Mouse (Mus musculus): ENCODE data around the gene Grid1. TPM values are rescaled to one million over a fixed set of nuclear protein-coding genes. Genes with fewer than 3 reads are reported as not detected.

The Grid1 gene
- polyA plus RNA-seq (2012; rRNA removed) = not detected in 2 replicates

DNA sequence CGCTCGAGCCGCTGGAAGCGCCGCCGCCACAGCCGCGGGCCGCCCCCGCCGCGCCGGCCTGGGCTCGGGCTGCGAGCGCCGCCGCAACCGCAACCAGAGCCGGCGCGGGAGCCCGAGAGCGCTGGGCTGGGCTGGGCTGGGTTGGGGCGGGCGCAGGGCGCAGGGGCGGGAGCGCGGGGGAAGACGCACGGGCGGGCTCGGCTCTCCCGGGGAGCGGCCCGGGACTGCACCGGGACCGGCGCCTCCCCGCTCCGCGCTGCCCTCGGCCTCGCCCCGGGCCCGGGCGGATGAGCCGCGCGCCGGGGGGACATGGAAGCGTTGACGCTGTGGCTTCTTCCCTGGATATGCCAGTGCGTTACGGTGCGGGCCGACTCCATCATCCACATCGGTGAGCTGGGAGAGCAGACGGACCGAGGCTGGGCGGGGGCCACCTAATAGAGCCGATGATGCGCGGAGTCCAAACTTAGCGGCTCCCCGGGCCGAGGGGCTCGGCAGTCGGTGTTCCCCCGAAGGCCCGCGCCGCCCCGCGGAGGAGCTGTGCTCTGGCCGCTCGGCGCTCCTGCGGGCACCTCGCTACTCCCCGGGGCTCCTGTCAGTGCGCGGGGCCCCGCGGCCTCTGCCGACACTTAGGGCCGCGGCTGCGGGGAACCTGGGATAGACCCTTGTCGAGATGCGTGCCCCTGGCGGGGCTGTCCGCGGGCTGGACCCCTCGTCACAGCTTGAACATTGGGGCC lies at the start of gene Grid1:
Grid1 (plus strand) TSS at position 190 of the 734 bp plus-strand sequence.
- Histone ChIP-seq H3K4me3 (ENCODE audit: low read depth, low read length) (peak within 1 kb of the TSS; percentile 29), H3K27ac (ENCODE audit: insufficient read depth, low read depth, low read length) (no peak within 1 kb of the TSS), H3K4me1 (ENCODE audit: control insufficient read depth, insufficient read depth, insufficient read length, low read length) (peaks cover 6% of the 10 kb centered on the region; the same call in 1 of the 2 replicates), H3K36me3 (ENCODE audit: control insufficient read depth, insufficient read depth, low read length) (no peaks in the 10 kb centered on the region), H3K27me3 (ENCODE audit: control insufficient read depth, insufficient read depth, low read length) (peaks cover 59% of the 10 kb centered on the region)
- 2% methylated on average over 93 of the region's 96 CpGs for WGBS
- TF ChIP-seq POLR2A (IDR thresholded peaks at IDR 0.05; ENCODE audit: low read depth, low read length) (no peak), CTCF (IDR thresholded peaks at IDR 0.05; ENCODE audit: extremely low read depth, insufficient read length, insufficient replicate concordance, low read depth, low read length) (no peak)

DNA sequence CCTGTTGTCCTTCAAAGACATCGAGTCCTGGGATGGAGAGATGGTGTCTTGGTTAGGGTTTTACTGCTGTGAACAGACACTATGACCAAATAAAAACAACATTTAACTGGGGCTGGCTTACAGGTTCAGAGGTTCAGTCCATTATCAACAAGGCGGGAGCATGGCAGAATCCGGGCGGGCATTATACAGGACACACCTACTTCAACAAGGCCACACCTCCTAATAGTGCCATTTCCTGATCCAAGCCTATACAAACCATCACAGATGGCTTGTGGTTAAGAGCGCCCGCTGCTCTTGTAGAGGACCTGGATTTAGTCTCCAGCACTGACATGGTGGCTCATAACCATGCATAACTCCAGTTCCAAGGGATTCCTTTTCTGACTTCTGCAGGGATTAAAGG lies 49.4 kb upstream of the Grid1 start:
- Histone ChIP-seq H3K4me1 (ENCODE audit: control insufficient read depth, insufficient read depth, insufficient read length, low read length) (peaks cover 23% of the 10 kb centered on the region), H3K4me3 (ENCODE audit: low read depth, low read length) (no peak overlapping the region), H3K36me3 (ENCODE audit: control insufficient read depth, insufficient read depth, low read length) (no peaks in the 10 kb centered on the region), H3K27ac (ENCODE audit: insufficient read depth, low read depth, low read length) (no peak overlapping the region), H3K27me3 (ENCODE audit: control insufficient read depth, insufficient read depth, low read length) (no peaks in the 10 kb centered on the region)
- no peak for TF ChIP-seq POLR2A (IDR thresholded peaks at IDR 0.05; ENCODE audit: low read depth, low read length)
- TF ChIP-seq CTCF (IDR thresholded peaks at IDR 0.05; ENCODE audit: extremely low read depth, insufficient read length, insufficient replicate concordance, low read depth, low read length) = no peak
- 55% methylated on average over 6 of the region's 6 CpGs for WGBS

DNA sequence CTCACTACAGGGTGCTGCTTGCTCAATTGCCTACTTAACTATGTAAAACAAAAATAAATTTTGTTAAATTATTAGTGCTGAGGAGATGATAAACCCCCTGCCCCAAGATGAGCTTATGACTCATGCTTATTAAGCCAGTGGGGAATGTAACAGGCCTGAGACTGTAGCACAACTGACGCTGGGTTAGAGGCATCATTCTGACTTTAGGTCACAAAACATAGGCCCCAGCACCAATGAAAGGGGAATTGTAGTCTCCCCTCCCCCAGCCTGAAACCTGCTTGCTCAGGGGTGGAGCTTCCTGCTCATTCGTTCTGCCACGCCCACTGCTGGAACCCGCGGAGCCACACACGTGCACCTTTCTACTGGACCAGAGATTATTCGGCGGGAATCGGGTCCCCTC lies 48.3 kb upstream of the Grid1 start:
- Histone ChIP-seq H3K27ac (ENCODE audit: insufficient read depth, low read depth, low read length) (no peak overlapping the region), H3K27me3 (ENCODE audit: control insufficient read depth, insufficient read depth, low read length) (no peaks in the 10 kb centered on the region), H3K4me3 (ENCODE audit: low read depth, low read length) (no peak overlapping the region), H3K4me1 (ENCODE audit: control insufficient read depth, insufficient read depth, insufficient read length, low read length) (peaks cover 23% of the 10 kb centered on the region), H3K36me3 (ENCODE audit: control insufficient read depth, insufficient read depth, low read length) (no peaks in the 10 kb centered on the region)
- no peak for TF ChIP-seq CTCF (IDR thresholded peaks at IDR 0.05; ENCODE audit: extremely low read depth, insufficient read length, insufficient replicate concordance, low read depth, low read length)
- TF ChIP-seq POLR2A (IDR thresholded peaks at IDR 0.05; ENCODE audit: low read depth, low read length) = no peak
- WGBS = 10% methylated on average over 9 of the region's 9 CpGs

DNA sequence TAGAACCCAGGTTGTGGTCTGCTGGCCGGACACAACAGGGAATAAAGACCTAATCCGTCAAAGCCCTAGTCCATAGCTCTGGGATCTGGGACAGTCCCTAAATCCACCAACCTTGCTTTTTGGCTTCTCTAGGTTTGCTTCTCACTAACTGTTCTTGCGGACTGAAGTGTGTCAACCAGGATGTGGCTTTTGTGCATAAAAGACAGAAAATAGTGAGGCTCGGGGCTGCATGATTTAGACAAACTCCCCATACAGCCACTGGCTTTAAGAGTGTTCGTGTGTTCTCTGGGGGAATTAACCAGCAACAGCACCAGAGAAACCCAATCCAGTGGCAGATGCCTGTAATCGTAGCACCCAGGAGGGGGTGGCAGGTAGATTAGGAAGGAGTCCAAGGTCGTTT lies 47.8 kb upstream of the Grid1 start:
- 67% methylated on average over 7 of the region's 7 CpGs for WGBS
- TF ChIP-seq POLR2A (IDR thresholded peaks at IDR 0.05; ENCODE audit: low read depth, low read length) (no peak), CTCF (IDR thresholded peaks at IDR 0.05; ENCODE audit: extremely low read depth, insufficient read length, insufficient replicate concordance, low read depth, low read length) (no peak)
- H3K27ac ChIP-seq (ENCODE audit: insufficient read depth, low read depth, low read length) = no peak overlapping the region

DNA sequence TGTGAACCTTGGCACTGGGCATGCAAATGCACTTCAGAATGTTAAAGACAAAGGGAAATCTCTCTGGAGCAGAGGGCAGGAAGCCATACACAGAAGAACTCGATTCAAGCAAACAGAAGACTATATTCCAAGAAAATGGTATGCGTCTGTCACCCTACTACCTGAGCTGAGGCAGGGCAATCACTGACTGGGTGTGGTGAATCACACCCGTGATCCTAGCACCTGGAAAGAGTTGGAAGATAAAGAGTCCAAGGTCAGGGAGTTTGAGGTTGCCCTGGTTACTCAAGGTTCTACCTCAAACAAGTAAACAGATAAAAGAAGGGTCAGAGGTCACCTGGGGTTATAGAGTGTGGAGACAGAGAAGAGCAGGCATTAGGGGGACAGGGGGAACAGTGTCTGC lies 46.2 kb upstream of the Grid1 start:
- peak overlapping the region; percentile 64 for H3K27ac ChIP-seq (ENCODE audit: insufficient read depth, low read depth, low read length)
- TF ChIP-seq CTCF (IDR thresholded peaks at IDR 0.05; ENCODE audit: extremely low read depth, insufficient read length, insufficient replicate concordance, low read depth, low read length) (no peak), POLR2A (IDR thresholded peaks at IDR 0.05; ENCODE audit: low read depth, low read length) (no peak)
- peaks cover 25% of the 10 kb centered on the region for H3K4me1 ChIP-seq (ENCODE audit: control insufficient read depth, insufficient read depth, insufficient read length, low read length)
- no peak overlapping the region for H3K4me3 ChIP-seq (ENCODE audit: low read depth, low read length)
- no peaks in the 10 kb centered on the region for H3K36me3 ChIP-seq (ENCODE audit: control insufficient read depth, insufficient read depth, low read length)
- H3K27me3 ChIP-seq (ENCODE audit: control insufficient read depth, insufficient read depth, low read length) = no peaks in the 10 kb centered on the region
- 26% methylated on average over 3 of the region's 3 CpGs for WGBS

More for the DNA sequence above, 47.8 kb upstream of the Grid1 start:
- H3K36me3 ChIP-seq (ENCODE audit: control insufficient read depth, insufficient read depth, low read length) = no peaks in the 10 kb centered on the region
- peaks cover 23% of the 10 kb centered on the region for H3K4me1 ChIP-seq (ENCODE audit: control insufficient read depth, insufficient read depth, insufficient read length, low read length)
- H3K4me3 ChIP-seq (ENCODE audit: low read depth, low read length) = no peak overlapping the region
- H3K27me3 ChIP-seq (ENCODE audit: control insufficient read depth, insufficient read depth, low read length) = no peaks in the 10 kb centered on the region

DNA sequence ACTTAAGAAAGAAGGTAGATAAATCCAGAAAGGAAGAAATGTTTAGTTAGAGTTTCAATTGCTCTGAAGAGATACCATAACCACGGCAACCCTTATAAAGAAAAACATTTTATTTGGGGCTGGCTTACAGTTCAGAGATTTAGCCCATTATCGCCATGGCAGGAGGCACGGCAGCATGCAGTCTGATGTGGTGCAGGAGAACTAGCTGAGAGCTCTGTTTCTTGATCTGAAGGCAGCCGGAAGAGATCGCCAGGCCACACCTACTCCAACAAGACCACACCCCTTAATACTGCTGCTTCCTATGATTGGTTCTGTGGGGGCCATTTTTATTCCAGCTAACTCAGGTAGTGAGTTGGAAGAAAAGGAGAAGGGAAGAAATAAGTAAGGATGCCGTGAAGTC lies 45.7 kb upstream of the Grid1 start:
- 70% methylated on average over 6 of the region's 6 CpGs for WGBS
- H3K27me3 ChIP-seq (ENCODE audit: control insufficient read depth, insufficient read depth, low read length) = no peaks in the 10 kb centered on the region
- H3K4me1 ChIP-seq (ENCODE audit: control insufficient read depth, insufficient read depth, insufficient read length, low read length) = peaks cover 28% of the 10 kb centered on the region
- H3K36me3 ChIP-seq (ENCODE audit: control insufficient read depth, insufficient read depth, low read length) = no peaks in the 10 kb centered on the region
- peak overlapping the region; percentile 62 for H3K27ac ChIP-seq (ENCODE audit: insufficient read depth, low read depth, low read length)
- no peak for TF ChIP-seq CTCF (IDR thresholded peaks at IDR 0.05; ENCODE audit: extremely low read depth, insufficient read length, insufficient replicate concordance, low read depth, low read length)
- TF ChIP-seq POLR2A (IDR thresholded peaks at IDR 0.05; ENCODE audit: low read depth, low read length) = no peak
- H3K4me3 ChIP-seq (ENCODE audit: low read depth, low read length) = no peak overlapping the region

DNA sequence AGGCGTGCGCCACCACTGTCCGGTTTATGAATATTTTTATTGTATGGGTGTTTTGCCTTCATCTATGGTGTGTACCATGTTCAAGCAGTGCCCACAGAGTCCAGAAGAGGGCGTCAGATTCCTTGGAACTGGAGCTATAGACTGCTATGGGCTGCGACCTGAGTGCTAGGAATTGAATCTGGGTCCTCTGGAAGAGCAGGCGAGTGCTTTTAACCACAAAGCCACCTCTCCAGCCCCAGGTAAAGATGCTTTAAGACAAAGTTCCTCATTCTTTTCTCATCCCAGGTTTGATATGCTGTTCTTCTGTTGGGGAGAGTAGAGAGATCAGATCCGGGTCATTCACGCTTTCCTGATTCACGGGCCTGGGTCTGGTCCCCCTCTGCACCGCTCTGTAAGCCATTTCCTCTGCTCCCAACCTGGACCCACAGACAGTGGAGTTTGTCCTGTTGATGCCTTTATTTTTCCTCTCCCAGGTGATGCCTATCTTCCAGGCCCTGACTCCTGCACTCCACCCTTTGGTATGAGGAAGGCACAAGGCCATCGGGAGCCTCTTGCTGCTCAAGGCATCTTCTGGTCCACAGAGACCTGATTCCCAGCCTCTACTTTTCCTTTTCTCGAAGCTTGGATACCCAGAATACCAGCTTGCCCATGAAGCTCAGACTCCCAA lies 43.1 kb upstream of the Grid1 start:
- H3K27me3 ChIP-seq (ENCODE audit: control insufficient read depth, insufficient read depth, low read length) = no peaks in the 10 kb centered on the region
- WGBS = 89% methylated on average over 12 of the region's 12 CpGs
- no peaks in the 10 kb centered on the region for H3K36me3 ChIP-seq (ENCODE audit: control insufficient read depth, insufficient read depth, low read length)
- no peak overlapping the region for H3K27ac ChIP-seq (ENCODE audit: insufficient read depth, low read depth, low read length)
- peaks cover 19% of the 10 kb centered on the region; the same call in 1 of the 2 replicates for H3K4me1 ChIP-seq (ENCODE audit: control insufficient read depth, insufficient read depth, insufficient read length, low read length)
- H3K4me3 ChIP-seq (ENCODE audit: low read depth, low read length) = no peak overlapping the region
- TF ChIP-seq POLR2A (IDR thresholded peaks at IDR 0.05; ENCODE audit: low read depth, low read length) (no peak), CTCF (IDR thresholded peaks at IDR 0.05; ENCODE audit: extremely low read depth, insufficient read length, insufficient replicate concordance, low read depth, low read length) (no peak)
